Mouse (Mus musculus): Measurements from ENCODE around the gene Hax1. TPM values are rescaled to one million over a fixed set of nuclear protein-coding genes. Genes with fewer than 3 reads are reported as not detected.

The Hax1 gene
- polyA plus RNA-seq (2015; fragmentation: Illumina TruSeq; extraction: RNeasy Lipid Tissue Mini Kit (QIAGEN cat#74804); ENCODE audit: insufficient read depth, low replicate concordance), result 81.9 TPM

GRCm38 (mm10) chr3:89998612-89999054 lies at the start of gene Hax1:
TSS of gene Hax1 (minus strand) at chr3:89998780.

GRCm38 (mm10) chr3:89963221-89963763 lies 35.3 kb downstream of the Hax1 start, which contains the start of gene Atp8b2:
TSS of gene Atp8b2 (minus strand) at chr3:89963508.

Other genes starting within 250 kb of the Hax1 start
- gene Chrnb2, start 234.1 kb downstream of the Hax1 start, polyA plus RNA-seq (2015; fragmentation: Illumina TruSeq; extraction: RNeasy Lipid Tissue Mini Kit (QIAGEN cat#74804); ENCODE audit: insufficient read depth, low replicate concordance), result 1.7 TPM
- 181 TPM for gene Ube2q1, start 225.2 kb downstream of the Hax1 start, polyA plus RNA-seq (2015; fragmentation: Illumina TruSeq; extraction: RNeasy Lipid Tissue Mini Kit (QIAGEN cat#74804); ENCODE audit: insufficient read depth, low replicate concordance)
- 4.4 TPM for gene She, start 167.4 kb downstream of the Hax1 start, polyA plus RNA-seq (2015; fragmentation: Illumina TruSeq; extraction: RNeasy Lipid Tissue Mini Kit (QIAGEN cat#74804); ENCODE audit: insufficient read depth, low replicate concordance)
- 30.9 TPM for gene Il6ra, start 85.6 kb downstream of the Hax1 start, polyA plus RNA-seq (2015; fragmentation: Illumina TruSeq; extraction: RNeasy Lipid Tissue Mini Kit (QIAGEN cat#74804); ENCODE audit: insufficient read depth, low replicate concordance)
- 73.4 TPM for gene Atp8b2, start 35.3 kb downstream of the Hax1 start, polyA plus RNA-seq (2015; fragmentation: Illumina TruSeq; extraction: RNeasy Lipid Tissue Mini Kit (QIAGEN cat#74804); ENCODE audit: insufficient read depth, low replicate concordance)
- 139 TPM for gene 4933434E20Rik, start 52.9 kb upstream of the Hax1 start, polyA plus RNA-seq (2015; fragmentation: Illumina TruSeq; extraction: RNeasy Lipid Tissue Mini Kit (QIAGEN cat#74804); ENCODE audit: insufficient read depth, low replicate concordance)
- gene Ubap2l, start 53.8 kb upstream of the Hax1 start, polyA plus RNA-seq (2015; fragmentation: Illumina TruSeq; extraction: RNeasy Lipid Tissue Mini Kit (QIAGEN cat#74804); ENCODE audit: insufficient read depth, low replicate concordance), result 173 TPM
- gene Tpm3, start 73.9 kb upstream of the Hax1 start, polyA plus RNA-seq (2015; fragmentation: Illumina TruSeq; extraction: RNeasy Lipid Tissue Mini Kit (QIAGEN cat#74804); ENCODE audit: insufficient read depth, low replicate concordance), result 559 TPM
- gene Nup210l, start 105.4 kb upstream of the Hax1 start, polyA plus RNA-seq (2015; fragmentation: Illumina TruSeq; extraction: RNeasy Lipid Tissue Mini Kit (QIAGEN cat#74804); ENCODE audit: insufficient read depth, low replicate concordance), result 1.8 TPM
- gene Rps27, start 214.9 kb upstream of the Hax1 start, polyA plus RNA-seq (2015; fragmentation: Illumina TruSeq; extraction: RNeasy Lipid Tissue Mini Kit (QIAGEN cat#74804); ENCODE audit: insufficient read depth, low replicate concordance), result 14,060 TPM
- gene Rab13, start 214.9 kb upstream of the Hax1 start, polyA plus RNA-seq (2015; fragmentation: Illumina TruSeq; extraction: RNeasy Lipid Tissue Mini Kit (QIAGEN cat#74804); ENCODE audit: insufficient read depth, low replicate concordance), result 13.1 TPM
- gene Jtb, start 232.8 kb upstream of the Hax1 start, polyA plus RNA-seq (2015; fragmentation: Illumina TruSeq; extraction: RNeasy Lipid Tissue Mini Kit (QIAGEN cat#74804); ENCODE audit: insufficient read depth, low replicate concordance), result 132 TPM
- gene Creb3l4, start 244.7 kb upstream of the Hax1 start, polyA plus RNA-seq (2015; fragmentation: Illumina TruSeq; extraction: RNeasy Lipid Tissue Mini Kit (QIAGEN cat#74804); ENCODE audit: insufficient read depth, low replicate concordance), result 0.46 TPM
- gene Slc39a1, start 249.4 kb upstream of the Hax1 start, polyA plus RNA-seq (2015; fragmentation: Illumina TruSeq; extraction: RNeasy Lipid Tissue Mini Kit (QIAGEN cat#74804); ENCODE audit: insufficient read depth, low replicate concordance), result 66.4 TPM

Data from spleen, adult 10 weeks (tissue).